Mouse (Mus musculus): ENCODE data around the gene Fabp3. TPM values are rescaled to one million over a fixed set of nuclear protein-coding genes. Genes with fewer than 3 reads are reported as not detected.
A peak's percentile ranks its signal among the peaks of the same experiment; 100 is the strongest.

The Fabp3 gene
- polyA plus RNA-seq, 1 experiment from 2014 or later = 74.2 TPM

GRCm38 (mm10) chr4:130274346-130275015, 33.9 kb upstream of the Fabp3 start:
- ATAC-seq (ENCODE audit: low FRiP score, low TSS enrichment) (0 out of 2 replicates have a peak, but pooled peaks have one; percentile 12), DNase-seq (ENCODE audit: low spot score) (peak; percentile 49)
- no peaks in the 10 kb centered on the region for H3K9me3 ChIP-seq (ENCODE audit: control insufficient read depth, low read length)
- no peaks in the 10 kb centered on the region for H3K36me3 ChIP-seq (ENCODE audit: control insufficient read depth, insufficient read depth, low read length)
- H3K4me2 ChIP-seq (replicated peaks; ENCODE audit: low read depth) = peak overlapping the region; percentile 80
- H3K4me3 ChIP-seq (ENCODE audit: low read depth, low read length) = peak overlapping the region; percentile 60
- 1% methylated on average over 29 of the region's 29 CpGs for WGBS
- no peak for TF ChIP-seq EP300 (optimal IDR thresholded peaks at IDR 0.05)
- no peaks in the 10 kb centered on the region for H3K4me1 ChIP-seq (replicated peaks; ENCODE audit: control insufficient read depth, insufficient read depth)
- H3K9ac ChIP-seq (ENCODE audit: low read length) = peak overlapping the region; percentile 78
- H3K27ac ChIP-seq (replicated peaks) = peak overlapping the region; percentile 86
- no peaks in the 10 kb centered on the region for H3K27me3 ChIP-seq (ENCODE audit: control insufficient read depth, insufficient read depth, low read length)

- H3K27ac ChIP-seq (replicated peaks) = peak overlapping the region; percentile 86
- whole genome bisulfite sequencing = 4% methylated on average over 62 of the region's 62 CpGs
- no peaks in the 10 kb centered on the region for H3K27me3 ChIP-seq (ENCODE audit: control insufficient read depth, insufficient read depth, low read length)
- no peaks in the 10 kb centered on the region for H3K4me1 ChIP-seq (replicated peaks; ENCODE audit: control insufficient read depth, insufficient read depth)
- peak overlapping the region; percentile 78 for H3K9ac ChIP-seq (ENCODE audit: low read length)
- no peaks in the 10 kb centered on the region for H3K36me3 ChIP-seq (ENCODE audit: control insufficient read depth, insufficient read depth, low read length)
- peak overlapping the region; percentile 80 for H3K4me2 ChIP-seq (replicated peaks; ENCODE audit: low read depth)
- no peaks in the 10 kb centered on the region for H3K9me3 ChIP-seq (ENCODE audit: control insufficient read depth, low read length)
- peak; percentile 60 for ATAC-seq (ENCODE audit: low FRiP score, low TSS enrichment)
- DNase-seq (ENCODE audit: low spot score) = peak; percentile 89
- TF ChIP-seq CTCF (IDR thresholded peaks at IDR 0.05; ENCODE audit: low read depth) = no peak
- no peak for TF ChIP-seq EP300 (optimal IDR thresholded peaks at IDR 0.05)
- H3K4me3 ChIP-seq (ENCODE audit: low read depth, low read length) = peak overlapping the region; percentile 60
Observed at GRCm38 (mm10) chr4:130275016-130275822, 33.2 kb upstream of the Fabp3 start.

DNA sequence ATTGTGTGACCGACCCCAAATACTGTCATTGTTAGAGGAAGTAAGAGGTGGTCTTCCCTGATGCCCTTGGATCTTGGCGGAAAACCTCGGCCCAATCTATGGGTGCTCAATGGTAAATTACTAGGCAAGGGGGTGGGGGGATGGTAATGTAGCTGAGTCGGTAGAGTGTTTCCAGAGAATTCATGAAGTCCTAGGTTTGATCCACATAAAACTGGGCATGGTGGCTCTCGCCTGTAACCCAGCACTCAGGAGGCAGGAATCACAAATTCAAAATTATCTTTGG, 32.6 kb upstream of the Fabp3 start:
- ATAC-seq (ENCODE audit: low FRiP score, low TSS enrichment) (no peak), DNase-seq (ENCODE audit: low spot score) (no peak)
- no peaks in the 10 kb centered on the region for H3K36me3 ChIP-seq (ENCODE audit: control insufficient read depth, insufficient read depth, low read length)
- no peak for TF ChIP-seq CTCF (IDR thresholded peaks at IDR 0.05; ENCODE audit: low read depth)
- no peak for TF ChIP-seq EP300 (optimal IDR thresholded peaks at IDR 0.05)
- WGBS = 63% methylated on average over 5 of the region's 5 CpGs
- H3K9ac ChIP-seq (ENCODE audit: low read length) = no peak overlapping the region; the same call in 1 of the 2 replicates
- H3K4me1 ChIP-seq (replicated peaks; ENCODE audit: control insufficient read depth, insufficient read depth) = no peaks in the 10 kb centered on the region
- no peaks in the 10 kb centered on the region for H3K27me3 ChIP-seq (ENCODE audit: control insufficient read depth, insufficient read depth, low read length)
- peak overlapping the region; percentile 80 for H3K4me2 ChIP-seq (replicated peaks; ENCODE audit: low read depth)
- H3K27ac ChIP-seq (replicated peaks) = no peak overlapping the region
- H3K4me3 ChIP-seq (ENCODE audit: low read depth, low read length) = peak overlapping the region; percentile 60; the same call in 1 of the 2 replicates
- no peaks in the 10 kb centered on the region for H3K9me3 ChIP-seq (ENCODE audit: control insufficient read depth, low read length)

- DNase-seq (ENCODE audit: low spot score) = peak; percentile 64
- H3K4me2 ChIP-seq (replicated peaks; ENCODE audit: low read depth) = no peak overlapping the region
- no peak overlapping the region for H3K4me3 ChIP-seq (ENCODE audit: low read depth, low read length)
- no peaks in the 10 kb centered on the region for H3K4me1 ChIP-seq (replicated peaks; ENCODE audit: control insufficient read depth, insufficient read depth)
- no peak for TF ChIP-seq EP300 (optimal IDR thresholded peaks at IDR 0.05)
- TF ChIP-seq CTCF (IDR thresholded peaks at IDR 0.05; ENCODE audit: low read depth) = no peak
- H3K36me3 ChIP-seq (ENCODE audit: control insufficient read depth, insufficient read depth, low read length) = no peaks in the 10 kb centered on the region
- H3K9ac ChIP-seq (ENCODE audit: low read length) = no peak overlapping the region
- ATAC-seq (ENCODE audit: low FRiP score, low TSS enrichment) = peak; percentile 25; the same call in 1 of the 2 replicates
- peak overlapping the region; percentile 58 for H3K27ac ChIP-seq (replicated peaks)
- H3K27me3 ChIP-seq (ENCODE audit: control insufficient read depth, insufficient read depth, low read length) = no peaks in the 10 kb centered on the region
- 45% methylated on average over 7 of the region's 7 CpGs for WGBS
- no peaks in the 10 kb centered on the region for H3K9me3 ChIP-seq (ENCODE audit: control insufficient read depth, low read length)
Observed at GRCm38 (mm10) chr4:130276573-130277176, 31.7 kb upstream of the Fabp3 start.

DNA sequence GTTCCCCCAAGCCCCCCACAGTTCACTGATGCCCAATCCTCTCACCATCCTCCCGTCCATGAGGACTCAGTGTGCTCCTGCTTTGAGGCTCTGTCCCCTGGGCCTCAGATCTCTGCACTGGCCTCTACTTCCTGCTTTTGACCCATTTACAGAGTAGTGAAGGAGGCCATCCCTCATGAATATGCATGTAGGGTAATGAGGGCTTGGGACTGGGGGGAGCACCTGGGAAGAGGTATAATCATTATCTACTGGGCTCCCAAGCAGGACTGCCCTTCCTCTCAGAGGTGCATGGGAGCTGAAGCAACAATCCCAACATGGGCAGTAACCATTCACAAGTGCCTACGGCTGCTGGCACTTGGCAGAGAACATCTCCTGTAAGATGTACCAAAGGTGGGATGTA, 29.3 kb upstream of the Fabp3 start, which contains the start of gene Serinc2:
Gene Serinc2, minus strand, starts transcription at position 101 of the 400 bp plus-strand sequence.
- ATAC-seq (ENCODE audit: low FRiP score, low TSS enrichment) = no peak
- 64% methylated on average over 2 of the region's 2 CpGs for WGBS

More for the DNA sequence above, 29.3 kb upstream of the Fabp3 start, which contains the start of gene Serinc2:
- H3K4me1 ChIP-seq (replicated peaks; ENCODE audit: control insufficient read depth, insufficient read depth) = no peaks in the 10 kb centered on the region
- TF ChIP-seq EP300 (optimal IDR thresholded peaks at IDR 0.05) (no peak), CTCF (IDR thresholded peaks at IDR 0.05; ENCODE audit: low read depth) (no peak)
- no peak for DNase-seq (ENCODE audit: low spot score)
- no peaks in the 10 kb centered on the region for H3K9me3 ChIP-seq (ENCODE audit: control insufficient read depth, low read length)
- no peak within 1 kb of the TSS for H3K4me2 ChIP-seq (replicated peaks; ENCODE audit: low read depth)
- no peak within 1 kb of the TSS for H3K27ac ChIP-seq (replicated peaks)
- no peaks in the 10 kb centered on the region for H3K36me3 ChIP-seq (ENCODE audit: control insufficient read depth, insufficient read depth, low read length)
- H3K27me3 ChIP-seq (ENCODE audit: control insufficient read depth, insufficient read depth, low read length) = no peaks in the 10 kb centered on the region
- H3K9ac ChIP-seq (ENCODE audit: low read length) = no peak within 1 kb of the TSS
- no peak within 1 kb of the TSS for H3K4me3 ChIP-seq (ENCODE audit: low read depth, low read length)

Data from stomach, postnatal 0 days (tissue).